Mouse (Mus musculus): ENCODE measurements around the gene Gpr31b. TPM values are rescaled to one million over a fixed set of nuclear protein-coding genes. Genes with fewer than 3 reads are reported as not detected.
"Not testable (repeated sequence)": the region's sequence is repeated elsewhere in the genome, so short reads cannot be mapped to it uniquely, and the experiment has no call there.

The Gpr31b gene
- polyA plus RNA-seq (2015; fragmentation: Nextera tagmentation; extraction: Ambion mirVana), result not detected in 2 replicates

DNA sequence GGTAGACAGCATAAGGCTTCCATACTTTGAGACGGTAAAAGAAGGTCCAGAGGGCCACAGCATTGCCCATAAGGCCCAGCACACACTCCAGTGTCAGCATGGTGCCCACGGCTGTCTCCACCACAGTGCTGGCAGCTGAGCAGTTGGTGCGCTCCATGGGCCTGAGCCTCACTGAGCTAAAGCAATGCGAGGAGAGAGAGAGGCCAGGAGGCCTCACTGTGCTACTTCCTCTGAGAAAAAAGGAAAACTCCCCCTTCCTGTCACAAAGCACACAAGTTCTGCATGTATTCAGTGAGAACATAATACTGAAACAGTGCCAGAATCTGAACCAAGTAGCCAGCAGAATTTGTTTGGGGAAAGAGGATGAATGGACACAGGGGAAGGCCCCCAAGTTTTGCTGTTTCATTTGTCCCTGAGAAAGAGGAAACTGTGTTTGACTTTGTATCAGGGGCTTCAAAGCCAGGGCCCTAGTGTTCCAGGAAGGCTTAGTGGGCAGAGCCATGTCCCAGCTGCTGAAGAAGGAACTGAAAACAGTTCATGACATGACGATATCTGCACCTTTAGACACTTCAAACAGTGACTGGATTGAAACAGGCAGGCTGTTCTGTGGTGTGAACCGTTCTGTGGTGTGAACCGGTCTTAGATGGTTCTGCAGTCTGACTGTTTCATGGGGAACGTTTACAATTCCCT is at the start of gene Gpr31b:
Gene Gpr31b, minus strand, starts transcription at position 173 of the 690 bp plus-strand sequence.
- not testable (repeated sequence) for ATAC-seq (ENCODE audit: low FRiP score); H3K9me3 ChIP-seq; H3K27ac ChIP-seq; H3K4me1 ChIP-seq (replicated peaks); H3K27me3 ChIP-seq; H3K4me2 ChIP-seq; H3K4me3 ChIP-seq; H3K36me3 ChIP-seq; H3K9ac ChIP-seq
- 88% methylated on average over 2 of the region's 8 CpGs for WGBS

DNA sequence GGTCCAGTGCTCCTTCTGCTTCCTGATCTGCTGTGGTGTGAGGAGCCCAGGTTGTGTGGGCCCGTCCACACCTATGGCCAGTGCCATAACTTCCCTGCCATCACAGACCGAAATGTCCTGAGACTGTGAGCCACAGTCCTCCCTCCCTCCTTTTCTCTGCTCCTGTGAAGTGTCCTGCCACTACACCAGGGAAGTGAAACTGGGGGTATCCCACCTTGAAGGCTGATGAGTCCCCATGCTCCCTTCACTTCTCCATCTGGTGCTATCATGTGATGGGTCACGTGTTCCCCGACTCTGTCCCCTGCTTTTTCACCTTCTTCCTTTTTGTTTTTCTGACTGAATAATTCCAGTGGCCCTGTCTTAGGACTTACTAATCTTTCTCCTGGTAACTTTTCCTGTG is 40.9 kb upstream of the Gpr31b start:
- not testable (repeated sequence) for H3K4me1 ChIP-seq (replicated peaks); H3K36me3 ChIP-seq; ATAC-seq (ENCODE audit: low FRiP score); H3K27me3 ChIP-seq; H3K4me3 ChIP-seq; H3K9ac ChIP-seq; H3K4me2 ChIP-seq; H3K9me3 ChIP-seq; H3K27ac ChIP-seq
- 88% methylated on average over 2 of the region's 4 CpGs for WGBS

DNA sequence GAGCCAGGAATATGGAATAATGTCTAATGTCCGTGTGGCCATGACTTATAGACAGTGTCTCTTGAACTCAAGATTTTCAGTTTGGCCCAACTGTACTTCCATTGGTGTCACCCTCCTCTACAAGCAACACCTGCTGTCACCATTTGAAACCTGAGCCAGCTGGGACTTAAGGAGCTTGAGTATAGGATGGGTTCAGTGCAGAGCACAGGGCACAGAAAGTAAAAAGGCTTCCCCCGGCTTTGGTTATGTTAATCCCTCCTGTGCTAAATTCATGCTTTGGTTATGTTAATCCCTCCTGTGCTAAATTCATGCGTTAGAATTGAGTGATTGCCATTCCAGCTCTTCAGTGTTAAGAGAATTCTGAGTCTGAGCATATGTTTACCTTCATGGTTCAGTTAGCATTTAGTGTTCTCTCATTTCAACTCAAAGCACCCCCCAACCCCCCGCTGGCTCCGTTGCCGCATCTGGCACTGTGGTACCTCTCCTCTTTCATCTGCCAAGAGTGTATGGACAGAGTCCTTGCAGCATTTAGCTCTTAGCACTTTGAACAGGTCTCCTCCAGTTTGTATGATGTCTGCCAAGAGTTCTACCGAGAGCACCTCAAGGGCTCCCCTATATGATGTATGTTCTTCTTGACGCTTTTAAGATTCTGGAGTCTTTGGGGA is 40.1 kb upstream of the Gpr31b start:
- H3K27ac ChIP-seq; H3K27me3 ChIP-seq; H3K4me3 ChIP-seq; H3K4me2 ChIP-seq; H3K4me1 ChIP-seq (replicated peaks); H3K9me3 ChIP-seq; ATAC-seq (ENCODE audit: low FRiP score); H3K9ac ChIP-seq; H3K36me3 ChIP-seq: not testable (repeated sequence)
- 58% methylated on average over 8 of the region's 8 CpGs for WGBS

DNA sequence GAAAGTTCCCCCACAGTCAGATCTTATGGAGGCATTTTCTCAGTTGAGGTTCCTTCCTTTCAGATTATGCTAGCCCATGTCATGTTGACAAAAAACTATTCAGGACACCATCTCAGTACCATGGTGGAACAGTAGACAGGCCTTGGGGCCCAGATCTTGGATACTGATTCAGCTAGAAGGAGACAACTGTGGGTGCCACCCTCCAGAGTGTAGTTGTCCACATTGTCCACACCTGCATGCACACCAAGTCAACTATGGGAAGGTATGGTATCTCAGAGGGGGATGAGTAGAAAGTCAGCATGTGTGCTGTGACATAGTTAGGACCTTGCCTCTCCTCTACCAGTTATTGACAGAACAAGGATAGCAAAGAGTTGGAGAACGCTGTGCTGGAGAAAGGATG is 39.4 kb upstream of the Gpr31b start:
- H3K36me3 ChIP-seq; H3K27me3 ChIP-seq; H3K4me1 ChIP-seq (replicated peaks); H3K4me2 ChIP-seq; H3K27ac ChIP-seq; H3K4me3 ChIP-seq; H3K9me3 ChIP-seq; ATAC-seq (ENCODE audit: low FRiP score); H3K9ac ChIP-seq: not testable (repeated sequence)
- WGBS, result 80% methylated on average over 1 of the region's 1 CpGs

DNA sequence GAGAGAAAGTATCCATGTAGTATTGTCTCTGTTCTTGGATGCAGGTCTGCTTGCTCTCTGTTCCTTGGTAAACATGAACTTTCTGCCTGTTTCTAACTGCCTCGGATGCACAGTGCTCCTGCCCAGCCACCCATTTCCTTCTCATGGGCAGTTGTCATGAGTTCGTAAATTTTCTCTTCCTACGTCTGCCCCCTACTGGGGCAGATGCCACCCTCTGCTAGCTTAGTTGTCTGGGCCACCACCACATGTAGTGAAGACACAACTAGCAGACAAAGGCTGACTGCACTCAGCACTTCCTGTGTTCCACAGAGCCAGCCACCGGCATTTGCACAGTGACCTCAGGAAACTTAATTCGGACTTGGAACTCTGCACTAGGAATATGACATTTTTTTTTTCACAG is 17.1 kb upstream of the Gpr31b start:
- H3K36me3 ChIP-seq; ATAC-seq (ENCODE audit: low FRiP score); H3K4me1 ChIP-seq (replicated peaks); H3K4me2 ChIP-seq; H3K27me3 ChIP-seq; H3K27ac ChIP-seq; H3K9ac ChIP-seq; H3K4me3 ChIP-seq; H3K9me3 ChIP-seq: not testable (repeated sequence)
- WGBS, result 79% methylated on average over 5 of the region's 5 CpGs

DNA sequence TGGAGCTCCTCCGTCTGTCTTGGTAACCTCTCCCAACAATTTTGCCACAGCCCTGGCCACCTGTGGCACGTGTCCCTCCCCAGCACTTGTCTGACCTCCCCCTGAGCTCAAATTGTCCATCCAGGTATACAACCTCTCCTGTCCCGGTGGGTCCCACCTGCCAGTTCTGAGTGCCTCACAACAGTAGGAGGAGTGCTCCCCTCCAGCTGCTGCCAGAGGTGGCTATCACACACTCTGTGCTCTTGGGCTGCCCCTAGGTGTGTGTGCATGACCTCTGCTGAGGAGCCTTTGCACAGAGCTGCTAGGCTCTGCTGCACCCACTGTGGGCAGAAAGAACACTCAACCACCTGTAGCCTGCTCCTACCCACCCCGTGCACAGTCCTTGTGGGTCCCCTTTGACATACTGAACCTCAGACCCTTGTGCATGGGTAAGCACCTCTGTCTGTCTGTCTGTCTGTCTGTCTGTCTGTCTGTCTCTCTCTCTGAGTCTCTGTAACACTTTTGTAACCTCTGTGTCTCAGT is 15.8 kb upstream of the Gpr31b start:
- not testable (repeated sequence) for ATAC-seq (ENCODE audit: low FRiP score); H3K9ac ChIP-seq; H3K4me3 ChIP-seq; H3K36me3 ChIP-seq; H3K9me3 ChIP-seq; H3K4me2 ChIP-seq; H3K4me1 ChIP-seq (replicated peaks); H3K27me3 ChIP-seq; H3K27ac ChIP-seq
- 90% methylated on average over 2 of the region's 4 CpGs for WGBS

DNA sequence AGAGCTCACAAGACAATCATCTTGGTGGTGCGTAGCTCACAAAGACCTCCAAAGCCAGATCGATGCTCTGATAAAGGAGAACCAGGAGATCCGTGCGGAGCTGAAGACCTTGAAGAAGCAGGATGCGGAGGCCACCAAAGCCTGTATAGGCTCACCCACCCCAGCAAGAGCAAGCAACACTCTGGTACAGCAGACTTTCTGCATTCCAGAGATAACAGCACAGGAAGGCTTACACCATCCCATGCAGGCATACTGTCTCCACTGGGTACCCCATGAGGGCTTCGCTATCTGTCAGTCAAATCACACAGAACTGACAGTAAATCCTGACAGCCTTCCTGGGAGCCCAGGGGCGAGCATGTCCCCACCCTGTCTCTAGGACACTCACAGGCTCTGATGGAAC is 10.8 kb upstream of the Gpr31b start:
- not testable (repeated sequence) for H3K27me3 ChIP-seq; ATAC-seq (ENCODE audit: low FRiP score); H3K36me3 ChIP-seq; H3K4me2 ChIP-seq; H3K27ac ChIP-seq; H3K9me3 ChIP-seq; H3K4me1 ChIP-seq (replicated peaks); H3K4me3 ChIP-seq; H3K9ac ChIP-seq
- WGBS, result 90% methylated on average over 6 of the region's 7 CpGs

DNA sequence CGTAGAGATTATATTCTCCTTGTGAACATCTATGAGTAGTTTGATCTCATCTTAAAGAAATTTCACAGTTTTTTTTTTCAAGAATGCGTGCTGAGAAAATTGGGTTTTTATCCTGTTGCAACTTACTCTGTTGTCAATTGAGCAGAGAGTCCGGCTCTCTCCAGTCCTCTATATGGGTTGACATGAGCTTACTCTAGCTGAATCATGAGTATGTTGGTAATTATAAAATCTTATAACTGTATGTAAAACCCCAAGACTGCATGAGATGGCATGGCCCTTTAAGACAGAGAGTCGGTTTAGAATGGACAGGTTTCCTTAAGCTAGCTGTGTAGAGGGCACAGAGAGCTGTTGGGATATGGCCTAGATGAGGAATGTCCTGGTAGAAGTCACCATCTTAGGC is 8.7 kb upstream of the Gpr31b start, which contains the start of gene Tcp10b:
Gene Tcp10b, plus strand, starts transcription at position 301 of the 400 bp plus-strand sequence.
- H3K4me2 ChIP-seq; H3K27me3 ChIP-seq; H3K9me3 ChIP-seq; H3K4me1 ChIP-seq (replicated peaks); H3K36me3 ChIP-seq; H3K9ac ChIP-seq; H3K4me3 ChIP-seq; H3K27ac ChIP-seq; ATAC-seq (ENCODE audit: low FRiP score): not testable (repeated sequence)
- 90% methylated on average over 4 of the region's 4 CpGs for WGBS

DNA sequence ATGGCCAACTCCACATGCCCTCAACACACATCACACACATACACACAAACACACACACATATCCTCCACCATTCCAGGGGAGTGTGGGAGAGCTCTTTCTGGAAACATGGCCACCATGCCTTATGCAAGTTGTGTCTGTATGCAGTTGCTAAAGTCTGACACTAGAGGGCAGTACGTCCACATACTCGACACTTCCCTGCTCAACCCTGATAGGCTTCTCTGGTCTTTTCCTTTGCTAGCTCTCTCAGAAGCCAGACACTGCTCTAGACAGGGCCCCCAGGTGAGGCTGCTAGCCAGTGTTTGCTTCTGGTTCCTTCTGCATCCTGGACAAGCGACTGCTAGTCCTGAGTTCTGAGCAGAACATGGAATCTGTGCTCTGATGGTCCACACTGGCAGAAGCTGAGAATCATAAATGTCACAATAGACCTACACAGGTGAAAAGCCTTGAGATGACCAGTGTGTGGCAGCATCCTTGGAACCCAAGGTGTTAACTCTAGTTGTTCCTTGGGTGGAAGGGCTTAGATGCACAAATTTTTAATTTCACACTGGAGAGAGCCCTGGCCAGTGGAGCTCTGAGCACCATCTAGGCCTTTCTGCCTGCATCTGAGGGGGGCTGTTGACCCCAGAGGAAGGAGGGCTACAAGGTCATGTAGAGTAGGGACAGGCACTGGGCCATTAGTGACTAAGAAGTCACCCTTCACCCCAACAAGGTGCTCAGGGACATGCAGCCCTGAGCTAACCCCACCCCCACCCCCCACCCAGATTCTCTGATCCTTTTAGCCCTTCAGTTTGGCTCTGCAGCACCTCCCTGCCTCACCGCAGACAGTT is 8.0 kb downstream of the Gpr31b start:
- not testable (repeated sequence) for H3K9me3 ChIP-seq; H3K4me2 ChIP-seq; H3K9ac ChIP-seq; H3K36me3 ChIP-seq; H3K27me3 ChIP-seq; H3K27ac ChIP-seq; H3K4me3 ChIP-seq; H3K4me1 ChIP-seq (replicated peaks)
- peak; percentile 91 for ATAC-seq (ENCODE audit: low FRiP score)
- WGBS, result 6% methylated on average over 4 of the region's 4 CpGs

DNA sequence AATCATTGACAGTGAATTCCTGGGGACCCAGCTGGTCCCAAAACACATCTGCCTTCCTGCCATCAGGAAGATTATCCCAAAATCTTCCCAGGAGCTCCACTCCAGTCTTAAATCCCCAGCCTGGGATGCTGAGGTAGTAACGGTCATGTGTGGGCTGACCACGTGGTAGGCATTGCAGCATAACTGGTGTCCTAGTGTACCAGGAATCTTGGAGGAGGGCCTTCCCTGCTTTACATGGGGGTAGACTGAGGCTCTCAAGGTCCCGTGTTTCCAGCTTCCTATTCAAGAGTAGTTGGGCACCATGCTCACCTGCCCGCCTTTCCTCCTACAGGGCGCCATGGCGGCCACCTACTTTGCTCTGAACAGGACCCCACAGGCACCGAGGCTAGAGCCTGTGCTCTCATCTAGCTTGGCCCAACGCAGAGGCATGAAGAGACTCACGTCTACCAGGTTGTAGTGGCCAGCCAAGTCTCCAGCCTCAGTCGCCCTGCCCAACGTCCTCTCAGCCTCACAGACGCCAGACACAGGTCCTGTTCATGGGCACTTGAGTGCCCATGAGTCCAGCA is 15.4 kb downstream of the Gpr31b start:
- 96% methylated on average over 3 of the region's 12 CpGs for WGBS
- H3K9ac ChIP-seq; H3K4me3 ChIP-seq; H3K27ac ChIP-seq; H3K27me3 ChIP-seq; H3K4me2 ChIP-seq; H3K9me3 ChIP-seq; H3K4me1 ChIP-seq (replicated peaks); H3K36me3 ChIP-seq: not testable (repeated sequence)
- ATAC-seq (ENCODE audit: low FRiP score), result peak; percentile 52; the same call in 1 of the 2 replicates

DNA sequence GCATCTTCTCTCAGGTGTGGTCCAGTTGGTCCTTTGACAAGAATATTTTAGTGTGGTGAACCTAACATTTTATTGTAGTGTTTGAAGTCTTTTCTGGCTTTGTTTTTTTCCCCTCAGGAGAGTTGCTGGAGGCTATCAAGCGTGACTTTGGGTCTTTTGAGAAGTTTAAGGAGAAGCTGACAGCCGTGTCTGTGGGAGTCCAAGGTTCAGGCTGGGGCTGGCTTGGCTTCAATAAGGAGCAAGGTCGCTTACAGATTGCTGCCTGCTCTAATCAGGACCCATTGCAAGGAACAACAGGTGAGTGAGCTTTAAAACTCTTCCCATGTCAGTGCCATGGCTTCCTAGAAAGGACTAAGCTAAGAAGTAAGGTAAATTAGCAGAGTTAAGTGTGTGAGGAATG is 38.8 kb downstream of the Gpr31b start:
- no peak overlapping the region for H3K9ac ChIP-seq
- H3K4me1 ChIP-seq (replicated peaks), result peaks cover 8% of the 10 kb centered on the region
- ATAC-seq (ENCODE audit: low FRiP score), result no peak
- H3K27me3 ChIP-seq, result no peaks in the 10 kb centered on the region
- H3K36me3 ChIP-seq, result peaks cover 55% of the 10 kb centered on the region
- H3K27ac ChIP-seq, result no peak overlapping the region
- H3K4me3 ChIP-seq, result no peak overlapping the region
- no peak overlapping the region for H3K4me2 ChIP-seq
- H3K9me3 ChIP-seq, result no peaks in the 10 kb centered on the region
- 74% methylated on average over 3 of the region's 3 CpGs for WGBS

DNA sequence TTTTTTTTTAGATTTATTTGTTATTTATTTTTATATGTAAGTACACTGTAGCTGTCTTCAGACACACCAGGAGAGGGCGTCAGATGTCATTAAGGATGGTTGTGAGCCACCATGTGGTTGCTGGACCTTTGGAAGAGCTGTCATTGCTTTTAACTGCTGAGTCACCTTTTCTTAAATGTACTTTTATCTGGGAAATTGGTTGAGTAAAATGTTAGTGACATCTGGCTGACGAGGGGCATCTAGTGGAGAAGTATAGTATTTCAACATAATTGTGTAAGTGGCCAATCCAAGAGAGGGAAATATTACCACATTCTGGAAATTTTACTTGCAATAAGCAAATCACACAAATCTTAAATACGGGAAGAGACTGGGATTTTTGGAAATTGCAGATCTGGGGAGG is 42.2 kb downstream of the Gpr31b start:
- 48% methylated on average over 3 of the region's 3 CpGs for WGBS
- H3K9ac ChIP-seq, result no peak overlapping the region
- H3K4me3 ChIP-seq, result no peak overlapping the region
- no peak overlapping the region for H3K4me2 ChIP-seq
- no peaks in the 10 kb centered on the region for H3K27me3 ChIP-seq
- H3K27ac ChIP-seq, result no peak overlapping the region
- no peak for ATAC-seq (ENCODE audit: low FRiP score)
- H3K36me3 ChIP-seq, result peaks cover 39% of the 10 kb centered on the region
- H3K4me1 ChIP-seq (replicated peaks), result peaks cover 8% of the 10 kb centered on the region
- H3K9me3 ChIP-seq, result no peaks in the 10 kb centered on the region

Measured in hindbrain, embryonic 13.5 days (tissue).